Mouse (Mus musculus): Measurements from ENCODE around the gene Spg21.

DNA sequence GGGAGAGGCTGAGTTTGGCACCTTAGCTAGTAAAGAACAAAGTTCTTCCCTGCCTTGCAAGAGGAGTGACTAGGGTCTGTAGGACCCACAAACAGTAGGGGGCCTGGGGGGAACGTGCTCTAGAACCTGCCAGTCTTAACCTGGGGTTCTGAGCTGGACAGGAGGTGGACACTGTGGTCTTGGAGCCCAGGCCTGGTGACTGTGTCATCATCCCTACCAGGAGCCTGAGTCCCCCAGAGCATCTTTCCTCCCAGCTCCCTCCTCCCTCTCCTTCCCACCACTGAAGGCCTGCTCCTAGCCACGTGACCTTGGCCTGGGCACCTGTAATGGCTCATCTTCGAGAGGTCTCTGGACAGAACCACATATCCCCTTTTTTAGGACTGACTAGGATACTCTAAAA, 73.4 kb downstream of the Spg21 start:
- no peak for TF ChIP-seq CTCF (IDR thresholded peaks at IDR 0.05; ENCODE audit: low read depth)
- TF ChIP-seq EP300 (IDR thresholded peaks at IDR 0.05; ENCODE audit: low read depth) = no peak
